Mouse (Mus musculus): Measurements from ENCODE around the gene Hist1h4k. TPM values are rescaled to one million over a fixed set of nuclear protein-coding genes. Genes with fewer than 3 reads are reported as not detected.
A peak's percentile ranks its signal among the peaks of the same experiment; 100 is the strongest.

Gene Hist1h4k
- polyA plus RNA-seq, 1 experiment: 14.4 TPM

DNA sequence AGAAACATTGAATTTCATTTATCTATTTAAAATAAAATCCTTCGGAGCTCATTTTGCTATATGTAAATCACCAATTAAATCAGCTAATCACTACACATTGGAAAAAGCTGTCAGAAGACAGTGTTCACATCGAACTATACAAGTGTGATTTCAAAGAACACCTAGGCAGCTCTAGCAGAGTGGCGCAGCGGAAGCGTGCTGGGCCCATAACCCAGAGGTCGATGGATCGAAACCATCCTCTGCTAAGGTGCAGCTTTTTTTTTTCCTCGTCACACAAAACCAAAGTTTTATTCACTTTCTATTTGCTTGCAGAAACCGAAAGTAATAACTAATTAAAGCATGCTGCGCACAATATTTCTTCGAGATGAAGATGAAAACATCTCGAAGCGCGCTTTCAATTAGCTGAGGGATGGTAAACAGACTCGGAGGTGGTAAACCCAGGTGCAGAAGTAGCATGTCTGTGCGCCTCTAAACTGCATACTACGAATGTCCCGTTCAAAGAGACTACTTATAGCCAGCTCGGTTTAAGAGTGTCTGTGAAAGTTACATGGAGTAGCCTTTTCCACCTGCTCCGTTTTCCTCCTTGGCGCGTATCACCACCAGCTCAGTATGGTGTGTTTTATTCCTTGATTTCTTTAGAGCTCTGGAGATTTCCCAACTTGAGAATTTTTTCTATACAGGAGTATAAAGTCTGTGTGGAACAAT, 39.3 kb downstream of the Hist1h4k start:
- TF ChIP-seq CTCF (IDR thresholded peaks at IDR 0.05; ENCODE audit: extremely low read depth, insufficient read depth, low read length) (no peak), POLR2A (IDR thresholded peaks at IDR 0.05; ENCODE audit: extremely low read depth, insufficient read depth, low read length) (no peak)
- peaks cover 4% of the 10 kb centered on the region; the same call in 1 of the 2 replicates for H3K4me1 ChIP-seq (ENCODE audit: control insufficient read depth, insufficient read depth, low read length)
- H3K4me3 ChIP-seq (ENCODE audit: insufficient read depth, low read length): peak overlapping the region; percentile 85
- H3K27ac ChIP-seq (ENCODE audit: insufficient read depth, low read length): no peak overlapping the region

DNA sequence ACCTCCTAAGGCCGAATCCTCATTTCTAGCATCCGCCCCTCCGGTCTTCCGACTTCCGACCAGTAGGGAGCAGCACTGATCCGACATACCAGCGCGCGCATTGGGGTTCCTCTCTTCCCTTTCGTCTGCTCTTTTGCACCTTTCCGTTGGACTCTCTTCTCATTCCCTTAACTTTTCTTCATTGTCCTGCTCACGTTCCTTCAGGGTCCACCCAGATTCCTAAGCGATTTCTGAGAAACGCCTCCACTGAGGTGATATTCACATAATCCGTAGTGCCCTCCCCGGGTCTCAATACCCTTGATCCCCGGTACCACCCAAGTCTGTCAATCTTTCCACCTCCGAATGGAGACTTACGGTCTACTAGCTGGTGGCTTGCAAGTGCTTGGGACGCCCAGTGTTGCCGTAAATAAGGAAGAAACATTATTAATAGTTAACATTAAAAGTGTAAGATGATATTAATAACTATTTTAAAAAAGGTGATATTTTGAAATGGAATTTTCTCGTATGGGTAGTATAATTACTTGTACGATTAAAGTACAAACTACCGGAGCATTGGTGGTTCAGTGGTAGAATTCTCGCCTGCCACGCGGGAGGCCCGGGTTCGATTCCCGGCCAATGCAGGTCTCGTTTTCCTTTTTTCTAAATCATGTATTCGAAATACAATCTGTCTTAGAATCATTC, 40.1 kb downstream of the Hist1h4k start:
- Histone ChIP-seq H3K4me3 (ENCODE audit: insufficient read depth, low read length) (peak overlapping the region; percentile 85), H3K27ac (ENCODE audit: insufficient read depth, low read length) (no peak overlapping the region), H3K4me1 (ENCODE audit: control insufficient read depth, insufficient read depth, low read length) (peaks cover 2% of the 10 kb centered on the region; the same call in 1 of the 2 replicates)
- TF ChIP-seq CTCF (IDR thresholded peaks at IDR 0.05; ENCODE audit: extremely low read depth, insufficient read depth, low read length) (peak; percentile 65), POLR2A (IDR thresholded peaks at IDR 0.05; ENCODE audit: extremely low read depth, insufficient read depth, low read length) (no peak)

GRCm38 (mm10) chr13:21706669-21707068, 43.6 kb downstream of the Hist1h4k start:
- no peak overlapping the region for H3K27ac ChIP-seq (ENCODE audit: insufficient read depth, low read length)
- no peak overlapping the region for H3K4me3 ChIP-seq (ENCODE audit: insufficient read depth, low read length)
- TF ChIP-seq POLR2A (IDR thresholded peaks at IDR 0.05; ENCODE audit: extremely low read depth, insufficient read depth, low read length) (no peak), CTCF (IDR thresholded peaks at IDR 0.05; ENCODE audit: extremely low read depth, insufficient read depth, low read length) (no peak)
- no peaks in the 10 kb centered on the region for H3K4me1 ChIP-seq (ENCODE audit: control insufficient read depth, insufficient read depth, low read length)

Other genes with a start within 250 kb of the Hist1h4k start
- gene Gm11273, start 249.1 kb downstream of the Hist1h4k start, polyA plus RNA-seq (2012; rRNA removed): 33.2 and 43.7 TPM in 2 replicates
- 6.7 and 7.0 TPM in 2 replicates for gene Zkscan8, start 219.4 kb downstream of the Hist1h4k start, polyA plus RNA-seq (2012; rRNA removed)
- gene Olfr1366, start 207.7 kb downstream of the Hist1h4k start, polyA plus RNA-seq (2012; rRNA removed): not detected in 2 replicates
- not detected in 2 replicates for gene Olfr1535, start 190.6 kb downstream of the Hist1h4k start, polyA plus RNA-seq (2012; rRNA removed)
- gene Olfr1364, start 168.7 kb downstream of the Hist1h4k start, polyA plus RNA-seq (2012; rRNA removed): not detected in 2 replicates
- not detected in 2 replicates for gene Olfr1362, start 136.5 kb downstream of the Hist1h4k start, polyA plus RNA-seq (2012; rRNA removed)
- 0.06 TPM in 1 of 2 replicates, not detected in the other for gene Olfr11, start 108.0 kb downstream of the Hist1h4k start, polyA plus RNA-seq (2012; rRNA removed)
- not detected in 2 replicates for gene Olfr1361, start 87.1 kb downstream of the Hist1h4k start, polyA plus RNA-seq (2012; rRNA removed)
- gene Olfr1360, start 73.1 kb downstream of the Hist1h4k start, polyA plus RNA-seq (2012; rRNA removed): not detected in 2 replicates
- not detected in 2 replicates for gene Olfr1359, start 52.4 kb downstream of the Hist1h4k start, polyA plus RNA-seq (2012; rRNA removed)
- gene Hist1h2bl, start 34.4 kb downstream of the Hist1h4k start, polyA plus RNA-seq (2012; rRNA removed): 1.2 TPM in 1 of 2 replicates, not detected in the other
- 1.5 and 1.7 TPM in 2 replicates for gene Hist1h2ai, start 34.1 kb downstream of the Hist1h4k start, polyA plus RNA-seq (2012; rRNA removed)
- gene Hist1h3h, start 32.8 kb downstream of the Hist1h4k start, polyA plus RNA-seq (2012; rRNA removed): 0.91 and 3.1 TPM in 2 replicates
- 0.77 TPM in 1 of 2 replicates, not detected in the other for gene Hist1h2bm, start 28.5 kb downstream of the Hist1h4k start, polyA plus RNA-seq (2012; rRNA removed)
- 2.3 and 2.4 TPM in 2 replicates for gene Hist1h4j, start 15.4 kb downstream of the Hist1h4k start, polyA plus RNA-seq (2012; rRNA removed)
- gene Hist1h2ak, start 3.3 kb upstream of the Hist1h4k start, polyA plus RNA-seq (2012; rRNA removed): 0.70 and 1.7 TPM in 2 replicates
- gene Hist1h2bn, start 3.6 kb upstream of the Hist1h4k start, polyA plus RNA-seq (2012; rRNA removed): 2.0 and 2.7 TPM in 2 replicates
- 0.21 and 0.25 TPM in 2 replicates for gene Hist1h1b, start 30.1 kb upstream of the Hist1h4k start, polyA plus RNA-seq (2012; rRNA removed)
- 1.3 and 3.1 TPM in 2 replicates for gene Hist1h3i, start 32.9 kb upstream of the Hist1h4k start, polyA plus RNA-seq (2012; rRNA removed)
- gene Hist1h2an, start 36.7 kb upstream of the Hist1h4k start, polyA plus RNA-seq (2012; rRNA removed): not detected in 2 replicates
- gene Hist1h2bp, start 37.0 kb upstream of the Hist1h4k start, polyA plus RNA-seq (2012; rRNA removed): 0.26 and 0.63 TPM in 2 replicates
- gene Hist1h2bq, start 59.7 kb upstream of the Hist1h4k start, polyA plus RNA-seq (2012; rRNA removed): 1.2 and 1.7 TPM in 2 replicates
- not detected in 2 replicates for gene Hist1h2ao, start 60.0 kb upstream of the Hist1h4k start, polyA plus RNA-seq (2012; rRNA removed)
- not detected in 2 replicates for gene Hist1h4m, start 61.2 kb upstream of the Hist1h4k start, polyA plus RNA-seq (2012; rRNA removed)
- 11.0 and 23.0 TPM in 2 replicates for gene Hist1h4n, start 81.7 kb upstream of the Hist1h4k start, polyA plus RNA-seq (2012; rRNA removed)
- gene Hist1h2ap, start 83.0 kb upstream of the Hist1h4k start, polyA plus RNA-seq (2012; rRNA removed): 2.4 and 3.5 TPM in 2 replicates
- 0.34 and 0.92 TPM in 2 replicates for gene Hist1h2br, start 83.2 kb upstream of the Hist1h4k start, polyA plus RNA-seq (2012; rRNA removed)
- gene Zfp184, start 194.6 kb upstream of the Hist1h4k start, polyA plus RNA-seq (2012; rRNA removed): 2.2 and 2.3 TPM in 2 replicates
- gene Pom121l2, start 230.7 kb upstream of the Hist1h4k start, polyA plus RNA-seq (2012; rRNA removed): 0.04 TPM in 1 of 2 replicates, not detected in the other